Mouse (Mus musculus) thymus, adult 2 months (tissue): ENCODE data around the gene Dnah9.

Experiments
- CTCF ChIP-seq: fragments of 200-500 bp; IDR thresholded peaks from 2 replicates; pipeline ENCODE4 v1.5.1; 2012; ENCODE audit warnings: mild to moderate bottlenecking, control low read depth, low read length, moderate library complexity, borderline replicate concordance; ENCODE audit not compliant: control insufficient read depth, poor library complexity, insufficient read depth; ENCODE audit errors: extremely low read depth
- POLR2A ChIP-seq: fragments of 200-500 bp; IDR thresholded peaks from 2 replicates; pipeline ENCODE4 v1.6.1; 2012; ENCODE audit warnings: mild to moderate bottlenecking, low read length, control low read depth, moderate library complexity; ENCODE audit not compliant: control insufficient read depth, poor library complexity, insufficient read depth; ENCODE audit errors: extremely low read depth

GRCm38 (mm10) chr11:65801899-65802298, 366.5 kb downstream of the Dnah9 start:
- TF ChIP-seq POLR2A = no peak
- no peak for TF ChIP-seq CTCF
